Mouse (Mus musculus): ENCODE measurements around the gene Elf5.

The Elf5 gene

DNA sequence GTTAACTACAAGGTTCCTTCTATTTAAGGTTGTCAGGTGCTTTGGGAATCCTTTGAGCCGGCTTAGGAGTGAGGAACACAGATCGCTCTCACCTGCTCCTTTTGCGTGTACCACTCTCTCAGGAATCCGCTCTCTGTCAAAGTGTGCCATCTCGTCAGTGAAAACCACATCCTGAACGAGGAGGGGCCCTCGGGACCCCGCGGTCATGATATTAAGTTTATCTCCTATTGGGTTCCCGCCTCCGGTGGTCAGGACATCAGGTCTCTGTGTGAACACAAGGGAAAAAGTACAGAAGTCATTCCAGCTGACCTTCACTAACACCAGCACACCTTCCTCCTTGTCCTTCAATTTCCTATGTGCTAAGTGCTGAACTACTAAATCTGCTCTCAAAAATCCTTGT, 65.2 kb downstream of the Elf5 start:
- no peak for DNase-seq (ENCODE audit: low spot score in 2 of 2)

DNA sequence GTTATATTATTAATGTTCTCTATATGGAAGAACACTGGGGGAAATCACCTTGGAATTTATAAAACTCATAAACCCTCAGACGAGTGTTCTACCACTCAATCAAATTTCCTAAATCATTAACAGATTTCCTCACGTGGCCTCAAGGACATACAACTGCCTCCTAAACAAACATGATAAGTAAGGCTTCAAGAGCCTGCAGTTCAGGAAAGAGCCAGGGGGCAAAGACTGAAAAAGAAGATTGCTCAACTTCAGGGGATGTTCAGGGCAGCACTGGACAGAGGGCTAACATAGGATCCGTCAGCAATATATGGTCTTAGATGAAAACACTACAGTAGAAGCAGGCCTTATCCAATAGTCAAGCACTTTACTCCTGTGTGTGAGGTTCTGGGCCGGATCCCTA, 66.0 kb downstream of the Elf5 start:
- DNase-seq (ENCODE audit: low spot score in 2 of 2): no peak

DNA sequence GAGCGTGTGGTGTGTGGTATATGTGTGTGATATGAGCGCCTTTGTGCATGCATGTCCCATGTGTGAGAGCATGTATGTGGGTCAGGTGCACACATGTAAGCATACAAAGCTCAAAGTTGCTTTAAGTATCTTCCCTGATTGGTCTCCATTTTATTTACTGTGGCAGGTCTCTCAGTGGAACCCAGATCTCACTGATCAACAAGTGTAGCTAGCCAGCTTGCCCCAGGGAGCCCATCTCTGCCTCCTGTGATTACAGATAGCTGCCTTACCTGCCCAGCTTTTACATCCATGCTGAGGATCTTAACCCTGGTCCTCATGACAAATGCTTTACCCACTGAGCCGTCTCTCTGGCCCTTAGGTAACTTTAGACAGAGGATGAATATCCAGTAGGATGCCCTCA, 66.8 kb downstream of the Elf5 start:
- no peak for DNase-seq (ENCODE audit: low spot score in 2 of 2)

DNA sequence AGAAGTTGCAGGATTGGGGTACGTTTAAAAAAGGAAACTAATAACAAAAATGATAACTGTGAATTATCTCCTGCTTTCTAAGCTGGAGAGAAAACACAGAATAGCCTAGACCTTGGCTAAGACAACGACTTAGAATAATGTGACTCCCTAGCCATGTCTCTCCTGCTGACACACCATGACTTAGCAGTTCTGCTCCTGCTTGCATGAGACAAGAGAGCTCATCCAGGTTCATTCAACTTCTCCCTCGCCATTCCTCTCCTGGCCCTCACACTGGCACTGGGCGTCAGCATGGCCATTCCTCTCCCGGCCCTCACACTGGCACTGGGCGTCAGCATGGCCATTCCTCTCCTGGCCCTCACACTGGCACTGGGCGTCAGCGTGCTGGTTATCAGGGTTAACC, 68.8 kb downstream of the Elf5 start:
- no peak for DNase-seq (ENCODE audit: low spot score in 2 of 2)

DNA sequence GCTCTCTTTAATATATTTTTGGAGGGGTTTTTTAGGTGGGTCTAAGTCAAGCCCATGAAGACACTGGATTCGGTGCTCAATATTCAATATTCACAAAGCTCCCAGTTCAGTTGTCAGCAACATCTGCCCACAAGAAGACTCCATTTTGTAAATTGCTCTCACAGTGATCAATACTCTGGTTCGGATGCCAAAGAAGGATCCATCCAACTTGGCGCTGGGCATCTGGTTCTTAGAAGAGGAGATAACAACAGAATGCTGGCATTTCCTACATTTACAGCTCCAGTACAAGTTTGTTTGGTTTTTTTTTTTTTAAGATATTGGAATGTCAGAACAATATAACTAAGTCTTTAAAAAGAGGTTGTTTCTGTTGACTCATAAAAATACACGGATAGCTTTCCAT, 69.4 kb downstream of the Elf5 start:
- no peak for DNase-seq (ENCODE audit: low spot score in 2 of 2)

DNA sequence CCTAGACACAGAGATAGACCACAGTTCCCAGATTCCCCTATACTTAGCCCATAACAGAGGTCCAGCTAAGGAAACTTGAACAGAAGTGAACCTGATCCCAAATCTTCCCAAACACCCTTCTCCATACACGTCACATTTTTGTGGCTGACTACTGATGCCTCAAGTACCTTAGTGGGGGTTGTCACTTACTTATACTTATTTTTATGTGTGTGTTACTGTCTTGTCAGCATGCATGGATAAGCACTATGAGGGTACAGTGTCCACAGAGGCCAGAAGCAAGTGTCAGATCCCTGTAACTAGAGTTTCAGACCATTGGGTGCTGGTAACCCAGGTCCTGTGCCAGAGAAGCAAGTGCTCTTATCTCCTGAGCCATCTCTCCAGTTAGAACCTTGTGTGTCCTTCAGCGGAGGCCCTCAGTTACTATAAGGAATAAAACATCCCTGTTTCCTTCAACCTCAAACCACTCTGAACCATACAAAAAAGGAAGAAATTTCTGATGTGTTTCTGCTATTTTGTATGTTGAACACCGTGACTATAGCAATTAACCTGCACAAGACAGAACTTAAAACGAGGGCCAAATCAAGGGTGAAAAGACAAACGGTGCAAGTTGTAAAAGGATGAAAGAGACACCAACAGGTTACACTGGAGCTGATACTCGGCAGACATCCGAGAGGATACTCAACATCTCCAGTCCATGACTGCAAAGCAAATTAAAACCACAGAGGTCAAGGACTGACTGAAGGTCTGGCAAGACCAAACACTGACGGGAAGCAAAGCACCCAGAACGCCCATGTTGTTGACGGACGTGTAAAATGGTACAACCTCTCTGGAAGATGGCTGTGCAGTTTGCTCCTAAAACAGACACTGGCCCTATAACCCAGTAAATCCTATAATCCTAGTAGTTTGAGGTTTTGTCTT, 70.1 kb downstream of the Elf5 start:
- no peak for DNase-seq (ENCODE audit: low spot score in 2 of 2)

DNA sequence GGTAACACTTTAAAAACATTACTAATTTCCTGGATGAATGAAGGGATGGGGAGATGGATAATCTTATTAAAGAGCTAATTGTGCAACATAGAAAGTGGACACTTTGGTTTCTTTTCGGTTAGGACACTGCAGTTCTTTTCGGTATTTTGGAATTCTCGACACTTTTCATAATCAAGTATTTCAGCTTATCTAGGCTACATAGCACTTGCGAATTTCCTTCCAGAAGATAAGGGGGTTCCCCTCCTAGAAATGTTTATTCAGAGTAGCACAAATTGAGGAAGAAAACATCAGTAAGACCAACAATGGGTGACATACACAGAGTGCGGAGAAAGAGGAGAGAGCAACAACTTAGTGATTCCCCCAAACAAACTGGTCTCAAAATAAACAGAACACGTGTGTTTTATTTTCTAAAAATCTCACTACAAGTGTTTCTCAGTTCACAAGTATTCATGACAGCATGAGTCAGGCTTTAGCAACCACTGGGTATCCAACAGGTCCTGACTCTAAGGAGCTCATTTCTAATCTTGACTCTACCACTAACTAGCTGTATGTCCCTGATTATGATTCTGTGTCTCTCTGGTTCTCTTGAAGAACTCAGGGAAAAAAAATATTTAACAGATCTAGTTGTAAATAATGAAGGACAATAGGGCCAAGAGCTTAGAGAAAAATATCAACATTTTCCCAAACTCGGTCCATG, 71.9 kb downstream of the Elf5 start:
- no peak for DNase-seq (ENCODE audit: low spot score in 2 of 2)

DNA sequence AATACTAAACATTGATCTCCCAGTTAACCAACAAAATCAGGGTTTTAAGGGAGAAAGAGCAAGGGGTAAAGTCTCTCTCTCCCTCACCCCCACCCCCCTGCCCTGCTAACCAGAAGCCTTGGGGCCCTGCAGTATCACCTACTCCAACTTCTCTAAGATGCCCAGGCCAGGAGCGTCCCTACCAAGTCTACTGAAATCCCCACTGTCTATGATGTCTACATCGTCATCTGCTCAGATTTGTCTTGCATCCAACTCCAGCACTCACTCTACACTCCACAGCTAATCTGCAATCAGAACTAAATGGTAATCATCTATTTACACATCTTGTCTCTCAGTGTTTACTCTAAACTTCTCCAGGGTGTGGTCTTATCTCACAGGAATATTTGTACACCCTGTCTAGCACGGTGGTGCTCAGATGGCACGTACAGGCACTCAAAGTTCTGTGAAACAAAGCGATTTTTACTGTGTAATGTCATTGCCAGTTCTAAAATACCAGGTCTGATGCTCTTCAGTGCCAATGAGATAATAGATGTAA, 72.6 kb downstream of the Elf5 start:
- no peak for DNase-seq (ENCODE audit: low spot score in 2 of 2)

DNA sequence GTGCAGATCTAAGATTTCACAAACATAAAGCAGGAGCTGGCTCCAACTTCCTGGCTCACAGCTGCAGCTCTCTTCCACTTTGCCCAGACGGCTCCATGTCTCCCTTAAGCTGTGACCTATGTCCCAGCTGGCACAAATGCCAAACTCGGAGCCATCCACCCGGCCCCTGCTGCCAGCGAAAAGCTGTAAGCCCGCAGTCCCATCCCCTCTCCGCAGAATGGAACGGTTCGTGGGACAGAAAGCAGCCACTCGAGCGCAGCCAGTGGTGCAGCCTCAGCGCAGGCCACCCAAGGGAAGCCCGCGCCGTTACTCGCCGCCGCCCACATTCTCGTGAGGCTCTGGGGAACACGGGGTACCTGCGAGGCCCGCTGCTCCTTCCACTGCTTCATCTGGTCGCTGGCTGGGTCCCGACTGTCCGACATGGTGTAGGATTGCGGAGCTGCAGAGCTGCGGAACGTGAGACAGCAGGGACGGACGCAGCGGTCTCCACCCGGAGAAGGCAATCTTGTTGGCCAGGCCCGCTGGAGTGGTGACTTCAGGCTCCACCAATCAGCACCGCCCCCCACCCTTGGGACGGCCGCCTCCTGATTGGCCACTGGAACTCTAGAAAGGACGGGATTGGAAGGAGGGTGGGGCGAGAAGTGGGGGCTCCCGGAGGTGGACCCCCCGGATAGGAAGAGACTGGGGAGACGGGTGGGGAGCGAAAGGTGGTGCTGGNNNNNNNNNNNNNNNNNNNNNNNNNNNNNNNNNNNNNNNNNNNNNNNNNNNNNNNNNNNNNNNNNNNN, 73.3 kb downstream of the Elf5 start, which contains the start of gene Cat:
Gene Cat (minus strand): TSS at position 544 of the 785 bp plus-strand sequence.
- DNase-seq (ENCODE audit: low spot score in 2 of 2): peak; percentile 89

DNA sequence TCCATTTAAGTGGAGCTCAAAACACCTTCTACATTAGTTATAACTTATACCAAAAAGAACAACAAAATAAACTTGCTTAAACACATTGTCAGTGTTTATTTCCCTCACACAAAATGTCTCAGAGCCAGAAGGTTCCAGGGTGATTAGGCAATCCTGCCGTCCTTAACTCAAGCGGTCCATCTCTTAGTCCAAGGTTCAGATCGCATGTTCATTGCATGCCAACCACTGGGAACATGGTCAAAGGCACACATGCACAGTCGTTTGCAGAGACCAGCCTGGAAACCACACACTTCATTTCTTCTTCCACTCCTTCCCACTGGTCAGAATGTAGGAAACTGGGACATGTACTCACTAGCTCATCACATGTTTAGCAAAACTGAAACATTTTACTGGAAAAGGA, 81.0 kb downstream of the Elf5 start:
- DNase-seq (ENCODE audit: low spot score in 2 of 2): no peak

DNA sequence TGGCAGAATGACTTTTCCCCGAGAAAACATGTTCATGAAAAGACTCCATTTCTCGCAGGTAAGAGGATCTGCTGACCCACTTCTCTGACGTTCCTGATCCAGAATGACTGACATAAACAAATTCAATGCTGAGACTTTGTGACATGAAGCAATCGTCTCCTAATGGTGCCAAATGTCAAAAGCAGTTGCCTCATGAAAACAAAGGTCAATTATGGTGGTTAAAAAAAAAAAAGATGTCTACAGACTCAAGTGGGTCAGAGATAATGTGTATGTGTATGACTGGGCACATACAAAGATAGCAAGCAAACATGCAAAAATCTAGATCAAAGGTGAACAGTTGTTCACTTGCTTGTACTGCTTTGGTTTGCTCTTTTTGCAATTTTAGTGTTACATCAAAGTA, 82.3 kb downstream of the Elf5 start:
- DNase-seq (ENCODE audit: low spot score in 2 of 2): no peak

DNA sequence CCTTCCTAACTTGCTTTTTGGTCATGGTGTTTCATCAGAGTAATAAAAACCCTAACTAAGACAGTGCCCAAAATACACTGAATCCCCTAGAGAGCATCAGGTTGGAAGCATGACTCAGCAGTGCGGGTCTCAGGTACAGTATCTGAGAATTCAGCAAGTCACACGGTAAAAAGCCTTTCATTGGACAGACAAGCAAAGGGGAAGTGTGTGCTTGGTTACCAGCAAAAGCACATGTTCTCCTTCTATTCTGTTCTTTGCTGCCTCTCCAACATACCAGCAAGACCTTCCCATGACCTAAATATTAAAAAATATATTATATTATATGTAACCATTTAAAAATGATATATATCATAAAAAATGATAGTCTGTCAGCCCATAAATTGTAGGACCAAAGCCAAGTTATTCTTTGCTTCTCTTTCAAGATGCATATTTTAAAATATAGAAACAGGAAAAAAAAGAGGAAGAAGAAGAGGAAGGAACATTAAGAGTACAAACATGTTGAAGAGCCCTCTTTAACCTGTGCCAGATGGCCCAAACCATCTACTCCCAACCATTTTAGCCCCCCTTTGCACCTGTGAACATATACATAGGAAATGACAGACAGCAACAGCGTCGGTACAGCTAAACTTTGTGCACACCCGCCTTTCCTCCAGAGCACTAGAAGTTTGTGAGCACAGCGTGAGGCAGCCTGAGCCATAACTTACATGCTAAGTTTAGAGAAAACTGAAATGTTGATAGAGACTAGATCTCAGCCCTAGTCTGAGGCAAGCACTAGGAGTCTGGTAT, 84.3 kb downstream of the Elf5 start:
- DNase-seq (ENCODE audit: low spot score in 2 of 2): peak in 1 of 2 experiments; percentile 22
